Mouse (Mus musculus) lung, postnatal 14 days (tissue): ENCODE data around the gene Fam107b.
"Not testable (repeated sequence)": the region's sequence is repeated elsewhere in the genome, so short reads cannot be mapped to it uniquely, and the experiment has no call there.

Experiments used
- DNase-seq: peaks from one replicate; pipeline ENCODE4 v3.0.0; 2021

Gene Fam107b

DNA sequence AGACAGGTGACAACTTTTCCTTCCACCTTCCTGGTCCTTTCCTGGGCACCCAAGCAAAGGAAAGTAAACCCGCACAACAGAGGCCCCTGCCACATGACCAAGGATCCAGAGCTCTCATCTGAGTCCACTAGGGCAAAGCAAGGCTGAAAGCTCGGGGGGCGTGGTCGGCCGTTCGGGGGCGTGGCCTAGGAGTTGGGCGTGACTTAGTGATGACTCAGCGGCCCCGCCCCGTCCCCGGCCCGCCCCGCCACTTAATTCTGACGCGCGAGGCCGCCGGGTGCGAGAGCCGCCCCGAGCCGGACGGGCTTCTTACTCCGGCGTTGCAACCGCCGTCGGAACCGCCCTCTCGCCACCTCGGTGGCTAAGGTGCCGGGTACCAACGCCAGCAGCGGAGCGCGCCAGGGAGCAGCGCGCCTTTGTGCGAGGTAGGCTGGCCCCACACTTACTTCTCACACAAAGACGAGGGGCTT lies 143.0 kb downstream of the Fam107b start:
- peak; percentile 98 for DNase-seq

DNA sequence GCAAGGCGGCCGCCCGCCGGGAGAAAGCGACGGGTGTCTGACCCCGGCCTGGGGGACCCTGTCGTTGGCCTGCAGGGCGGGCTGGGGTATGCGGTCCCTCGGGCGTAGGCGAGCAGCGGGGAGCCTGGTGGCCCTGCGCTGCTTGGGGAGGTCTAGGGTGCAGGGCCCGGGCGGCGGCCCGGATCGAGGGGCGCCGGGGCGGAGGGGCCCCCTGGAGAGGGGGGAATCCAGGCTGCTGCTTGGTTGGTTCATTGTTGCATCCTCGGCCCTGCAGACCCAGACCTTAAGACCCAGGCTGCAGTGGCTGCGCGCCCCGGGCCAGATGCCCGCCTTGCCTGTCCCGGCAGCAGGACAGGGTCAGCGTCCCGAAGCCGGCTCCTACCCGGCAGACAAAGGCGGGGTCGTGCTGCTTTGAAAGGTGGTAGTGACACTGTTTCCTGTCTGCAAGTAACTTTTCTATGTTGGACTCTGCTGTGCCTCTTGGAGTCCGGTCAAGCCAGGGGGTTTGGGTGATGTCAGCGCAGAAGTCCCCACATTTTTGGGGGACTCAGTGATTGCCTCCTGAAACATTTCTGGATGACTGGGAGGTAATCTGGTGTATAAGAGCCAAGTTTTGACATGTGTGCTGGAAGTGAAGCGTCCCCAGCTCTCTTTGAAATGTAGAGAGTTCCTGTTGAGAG lies 143.5 kb downstream of the Fam107b start:
- peak; percentile 38 for DNase-seq

DNA sequence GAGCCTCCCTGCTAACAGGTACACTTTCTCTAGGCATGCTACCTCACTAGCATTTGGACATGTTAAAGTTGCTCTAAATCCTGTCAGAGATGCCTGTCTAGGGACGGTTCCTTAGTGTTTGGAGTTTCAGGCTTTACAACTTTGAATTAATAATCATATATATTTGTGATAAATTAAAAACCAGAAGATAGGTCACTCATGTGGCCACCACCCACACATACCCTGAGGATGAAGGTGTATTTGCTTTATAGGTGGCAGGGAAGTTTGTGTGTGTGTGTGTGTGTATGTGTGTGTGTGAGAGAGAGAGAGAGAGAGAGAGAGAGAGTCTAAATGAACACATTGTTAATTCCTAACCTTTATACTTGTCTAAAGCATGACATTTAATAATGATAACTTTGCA lies 144.2 kb downstream of the Fam107b start:
- DNase-seq: no peak

DNA sequence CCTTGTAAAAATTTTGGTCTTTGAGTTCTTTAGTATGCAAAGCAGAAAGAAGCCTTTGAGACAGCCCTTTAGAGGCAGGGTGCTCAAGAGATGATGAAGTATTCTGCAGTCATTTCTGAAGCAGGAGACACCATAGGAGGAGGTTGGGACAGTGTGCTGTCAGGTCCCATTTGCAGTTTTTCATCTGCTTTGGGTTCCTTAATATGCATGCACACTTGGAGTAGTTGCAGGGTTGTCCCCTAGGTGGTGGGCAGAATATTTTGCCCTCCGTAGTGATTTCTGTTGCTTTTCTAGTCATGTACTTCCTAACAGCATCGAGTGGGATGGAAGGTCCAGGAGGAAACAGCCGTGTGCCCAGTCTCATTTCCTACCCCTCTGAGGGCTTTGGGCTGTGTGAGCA lies 145.1 kb downstream of the Fam107b start:
- DNase-seq: no peak

DNA sequence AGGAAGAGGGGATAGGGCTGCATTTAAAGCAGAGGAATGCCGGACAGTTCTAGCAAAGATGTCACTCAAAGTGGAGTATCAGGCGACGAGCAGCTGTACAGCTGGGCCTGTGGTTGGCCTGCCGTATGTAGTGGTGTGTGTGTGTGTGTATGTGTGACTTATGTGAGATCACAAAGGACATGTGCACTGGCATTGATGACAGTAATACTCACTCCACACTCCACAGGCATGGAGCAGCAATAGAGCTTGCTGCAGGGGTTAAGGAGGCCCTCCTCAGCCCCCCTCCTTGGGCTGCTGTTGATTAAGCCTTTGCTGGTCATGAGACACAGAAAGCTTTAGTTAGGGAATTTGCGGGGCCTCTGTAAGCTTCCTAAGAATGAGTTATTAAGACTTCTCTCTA lies 147.0 kb downstream of the Fam107b start:
- DNase-seq: no peak

DNA sequence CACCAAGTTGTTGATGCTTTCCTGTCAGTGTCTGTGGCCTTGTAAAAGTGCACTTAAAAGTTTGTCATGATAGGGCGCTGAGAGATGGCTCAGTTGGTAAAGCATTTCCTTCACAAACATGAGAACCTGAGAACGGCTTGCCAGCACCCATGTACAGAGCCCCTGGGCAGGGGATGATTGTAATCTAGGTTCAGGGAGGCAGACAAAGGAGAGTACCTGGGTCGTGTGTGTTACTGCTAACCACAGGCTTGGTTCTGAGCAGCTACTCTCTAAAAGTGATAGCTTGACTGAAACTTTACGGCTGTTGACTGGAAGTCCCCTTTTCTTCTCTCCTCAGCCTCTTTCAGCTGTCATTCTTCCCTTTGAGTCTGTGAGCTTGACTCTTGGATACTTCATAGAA lies 147.6 kb downstream of the Fam107b start:
- DNase-seq: no peak

DNA sequence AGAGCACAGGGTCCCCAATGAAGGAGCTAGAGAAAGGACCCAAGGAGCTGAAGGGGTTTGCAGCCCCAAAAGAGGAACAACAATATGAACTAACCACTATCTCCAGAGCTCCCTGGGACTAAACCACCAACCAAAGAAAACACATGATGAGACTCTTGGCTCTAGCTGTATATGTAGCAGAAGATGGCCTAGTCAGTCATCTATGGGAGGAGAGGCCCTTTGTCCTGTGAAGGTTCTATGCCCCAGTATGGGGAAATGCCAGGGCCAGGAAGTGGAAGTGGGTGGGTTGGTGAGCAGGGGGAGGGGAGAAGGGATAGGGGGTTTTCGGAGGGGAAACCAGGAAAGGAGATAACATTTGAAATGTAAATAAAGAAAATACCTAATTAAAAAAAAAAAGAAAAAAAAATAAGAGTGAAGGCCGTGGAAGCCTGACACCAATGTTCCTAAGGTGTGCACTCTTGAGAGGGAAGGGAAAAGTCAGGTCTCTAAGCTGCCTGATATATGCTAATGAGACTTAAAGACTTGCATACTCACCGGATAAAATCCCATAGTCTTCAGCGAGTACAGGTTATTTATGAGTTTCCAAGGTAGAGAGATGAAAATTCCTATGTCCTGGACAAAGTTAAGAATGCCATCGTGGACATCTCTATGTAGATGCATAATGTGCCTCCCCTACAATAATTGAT lies 149.3 kb downstream of the Fam107b start:
- DNase-seq: not testable (repeated sequence)

DNA sequence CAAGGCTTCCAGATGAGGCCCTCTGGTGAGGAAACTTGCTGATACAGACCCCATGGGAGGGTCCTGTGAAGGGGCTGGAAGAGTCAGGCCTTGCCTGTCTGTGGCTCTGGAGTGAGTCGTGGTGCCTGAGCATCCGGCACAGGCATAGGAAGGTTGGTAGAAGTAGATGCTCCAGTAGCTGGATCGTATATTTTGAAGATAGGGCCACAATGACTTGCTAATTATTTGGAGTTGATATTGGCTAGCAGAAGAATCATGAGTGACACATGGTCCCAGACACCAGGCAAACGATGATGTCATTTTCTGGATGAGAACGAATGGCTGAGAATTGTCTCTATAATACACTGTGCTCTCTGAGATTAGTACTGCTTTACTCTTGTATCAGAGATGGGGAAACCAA lies 150.8 kb downstream of the Fam107b start:
- no peak for DNase-seq

DNA sequence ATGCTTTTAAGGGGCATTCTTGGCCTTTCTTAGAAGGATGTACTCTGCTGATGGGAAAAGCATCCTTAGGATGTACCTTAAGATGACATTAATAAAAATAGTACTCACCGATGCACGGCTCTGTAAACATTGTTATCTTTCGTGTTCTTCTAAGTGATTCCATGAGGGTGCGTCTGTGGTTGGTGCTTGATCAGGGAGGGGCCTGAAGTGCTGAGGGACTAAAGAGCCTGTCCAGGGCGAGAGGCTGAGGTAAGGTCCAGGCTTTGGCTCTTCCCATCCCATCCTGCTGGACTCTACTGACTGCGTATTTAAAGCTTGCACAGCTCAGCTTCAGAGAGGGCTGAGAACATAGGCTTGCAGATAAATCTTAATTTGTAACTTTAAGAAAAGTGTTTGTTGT lies 151.7 kb downstream of the Fam107b start:
- no peak for DNase-seq

DNA sequence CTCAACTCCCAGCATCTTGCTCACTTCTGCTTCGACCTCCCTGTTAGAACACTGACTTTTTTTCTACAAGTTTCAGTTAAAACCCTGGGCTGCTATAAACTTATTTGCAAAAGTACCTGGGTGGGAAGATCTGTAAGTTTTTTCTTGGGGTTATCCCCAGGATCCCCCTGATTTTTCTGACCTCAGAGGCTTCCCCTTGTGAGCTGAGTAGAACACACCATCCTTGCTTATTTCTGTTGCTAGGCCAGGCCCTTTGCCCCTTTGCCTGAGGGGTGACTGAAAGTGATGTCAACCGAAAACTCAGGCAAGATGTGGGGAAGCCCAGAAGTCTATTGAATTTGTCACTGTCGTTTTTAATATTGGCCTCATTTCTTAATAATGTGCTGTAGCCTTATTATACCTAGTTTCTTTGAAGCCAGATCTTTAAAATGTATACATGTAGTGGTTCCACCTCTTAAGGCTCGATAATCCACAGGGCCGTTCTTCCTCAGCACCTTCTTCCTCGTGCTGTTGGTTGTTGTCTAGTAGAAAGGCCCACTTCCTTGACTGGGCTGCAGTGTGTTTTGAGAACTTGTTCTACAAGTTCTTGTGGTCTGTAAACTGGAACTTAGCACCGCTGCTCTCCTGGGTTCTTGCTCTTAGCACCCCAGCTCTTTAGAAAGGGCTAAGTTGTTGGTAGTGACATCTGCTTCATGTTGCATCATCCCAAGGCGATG lies 153.3 kb downstream of the Fam107b start:
- DNase-seq: no peak

DNA sequence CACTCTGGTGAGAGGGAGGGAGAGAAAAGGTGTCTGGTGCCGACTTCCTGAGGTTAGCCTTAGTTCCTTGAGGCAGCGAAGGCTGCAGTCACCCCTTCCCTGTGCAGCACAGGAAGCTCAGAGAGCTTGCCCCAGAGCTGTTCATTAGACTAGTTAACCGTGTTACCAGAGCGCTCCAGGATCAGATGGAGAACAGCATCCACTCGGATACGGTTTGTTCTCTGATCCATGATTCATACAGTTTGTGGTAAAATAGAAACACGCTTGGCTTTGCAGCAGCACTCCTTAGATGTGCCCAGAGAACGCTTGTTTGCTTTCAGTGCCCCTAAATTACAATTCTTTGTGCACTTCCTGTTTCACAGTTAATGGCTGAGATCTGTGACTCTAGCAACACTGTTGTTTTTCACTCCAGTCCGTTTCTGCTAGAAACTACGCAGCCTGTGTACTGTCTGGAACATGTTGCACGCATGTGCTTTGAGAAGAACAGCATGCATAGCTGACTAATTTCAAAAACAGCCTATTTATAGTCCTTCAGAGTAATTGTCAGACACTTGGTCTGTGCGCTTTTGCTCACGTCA lies 156.3 kb downstream of the Fam107b start:
- no peak for DNase-seq

DNA sequence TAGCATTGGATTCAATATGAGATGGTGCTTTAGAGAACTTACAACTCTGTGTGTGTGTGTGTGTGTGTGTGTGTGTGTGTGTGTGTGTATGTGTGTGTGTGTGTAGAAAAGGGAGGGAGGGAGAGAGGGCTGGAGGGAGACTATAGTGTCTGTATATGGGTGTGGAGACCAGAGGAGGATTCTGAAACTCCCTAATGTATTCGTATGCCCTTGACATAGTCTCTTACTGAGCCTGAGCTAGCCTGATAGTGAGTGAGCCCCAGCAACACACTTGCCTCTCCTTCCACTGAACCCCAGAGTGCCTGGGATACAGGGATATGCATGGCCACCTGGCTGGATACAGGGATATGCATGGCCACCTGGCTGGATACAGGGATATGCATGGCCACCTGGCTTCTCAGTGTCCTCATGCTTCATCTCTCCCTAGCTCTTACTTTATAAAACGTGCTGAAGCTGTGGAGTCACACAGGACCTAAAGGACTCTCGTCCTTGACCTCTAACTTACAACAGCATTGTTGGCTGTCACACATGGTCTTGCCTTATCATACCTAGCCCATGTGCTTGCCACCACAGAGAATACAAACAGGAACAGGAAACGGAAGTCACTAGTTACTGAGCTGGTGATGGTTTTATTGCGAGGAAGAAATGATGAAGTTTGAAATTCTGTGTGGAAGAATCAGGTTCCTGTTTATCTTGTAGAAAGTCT lies 157.1 kb downstream of the Fam107b start:
- no peak for DNase-seq

DNA sequence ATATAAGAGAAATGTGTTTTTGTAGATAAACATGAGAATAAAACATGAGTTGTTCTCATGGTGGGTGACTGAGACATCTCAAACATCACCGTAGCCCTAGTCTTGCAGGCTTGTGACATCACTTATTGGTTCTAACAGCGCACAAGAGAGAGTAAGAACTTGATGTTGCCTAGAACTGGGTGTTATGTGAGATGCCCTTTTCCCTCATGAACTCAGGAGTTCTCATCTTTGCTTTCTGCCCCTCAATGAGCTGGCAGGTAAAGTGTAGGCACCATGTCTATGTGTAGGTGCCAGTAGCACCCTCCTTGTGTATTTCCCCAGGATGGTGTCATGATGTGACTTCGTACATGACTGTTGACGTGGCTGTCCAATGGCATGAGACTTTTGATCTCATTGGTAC lies 157.8 kb downstream of the Fam107b start:
- no peak for DNase-seq

DNA sequence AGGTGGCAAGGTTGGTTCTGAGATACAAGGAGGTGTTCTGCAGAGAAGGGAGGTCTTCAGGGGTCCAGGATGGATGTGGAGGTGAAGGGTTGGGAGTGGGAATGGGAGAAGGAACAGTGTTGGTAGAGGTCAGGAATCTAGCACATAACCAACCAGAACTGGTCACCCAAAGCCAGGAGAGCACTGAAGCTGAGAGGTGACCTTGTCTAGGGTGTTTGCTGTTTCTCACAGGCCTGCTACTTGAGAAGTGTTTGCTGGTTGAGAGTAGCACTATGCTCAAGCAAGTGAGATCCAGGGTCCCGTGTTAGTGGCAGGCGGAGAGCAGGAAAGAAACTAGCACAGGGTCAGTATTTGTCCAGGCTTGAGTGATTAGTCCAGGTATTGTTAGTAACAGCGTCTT lies 159.3 kb downstream of the Fam107b start:
- DNase-seq: no peak

DNA sequence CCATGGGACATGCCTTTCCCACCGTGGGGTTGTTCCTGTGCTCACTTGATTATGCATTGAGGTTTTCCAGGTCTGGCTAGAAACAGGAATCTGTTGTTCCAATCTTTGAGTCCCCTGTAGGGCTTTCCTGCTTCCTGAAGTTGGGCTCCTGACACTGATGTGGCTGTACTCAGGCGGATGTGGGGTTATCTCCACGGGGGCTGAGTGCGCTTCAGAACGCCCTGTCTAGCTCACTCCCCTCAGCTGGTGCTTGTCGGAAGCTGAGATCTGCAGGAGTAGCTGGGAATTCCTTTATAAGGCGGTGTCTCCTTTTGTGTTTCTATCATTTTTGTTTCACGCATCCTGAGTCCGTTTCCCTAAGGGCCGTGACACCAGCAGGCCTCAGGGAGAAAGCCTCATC lies 160.5 kb downstream of the Fam107b start:
- DNase-seq: no peak

DNA sequence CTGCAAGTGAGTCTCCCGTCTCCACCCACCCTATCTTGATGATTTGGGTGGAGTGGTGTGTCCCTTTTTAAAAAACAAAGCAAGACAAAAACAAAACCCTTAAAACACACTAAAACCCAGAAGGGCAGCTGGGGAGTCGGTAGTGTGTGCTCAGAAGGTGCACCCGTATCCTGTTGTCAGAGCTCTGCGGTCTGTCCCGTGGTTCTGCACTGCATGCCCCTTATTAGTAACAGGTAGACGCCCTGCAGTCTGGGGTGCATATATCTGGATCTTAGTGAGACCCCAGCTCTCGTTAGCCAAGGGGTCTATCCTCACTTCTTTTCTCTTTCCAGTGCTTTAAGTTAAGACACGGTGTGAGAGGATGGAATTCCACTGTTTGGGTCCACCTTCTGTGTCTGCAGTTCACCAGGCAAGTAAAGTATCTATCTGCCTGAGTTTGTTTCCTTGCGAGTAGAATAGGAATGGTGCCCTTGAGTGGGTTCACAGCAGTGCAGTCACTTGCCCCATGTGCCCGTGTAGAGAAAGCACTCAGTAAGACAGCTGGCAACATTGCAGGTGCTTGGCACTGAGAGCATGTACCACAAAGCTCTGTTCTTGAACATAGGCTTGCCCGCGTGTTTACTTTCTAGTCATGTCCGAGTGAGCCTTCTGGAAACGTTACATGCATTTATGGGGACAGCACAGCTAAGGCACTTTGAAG lies 161.2 kb downstream of the Fam107b start:
- DNase-seq: no peak

DNA sequence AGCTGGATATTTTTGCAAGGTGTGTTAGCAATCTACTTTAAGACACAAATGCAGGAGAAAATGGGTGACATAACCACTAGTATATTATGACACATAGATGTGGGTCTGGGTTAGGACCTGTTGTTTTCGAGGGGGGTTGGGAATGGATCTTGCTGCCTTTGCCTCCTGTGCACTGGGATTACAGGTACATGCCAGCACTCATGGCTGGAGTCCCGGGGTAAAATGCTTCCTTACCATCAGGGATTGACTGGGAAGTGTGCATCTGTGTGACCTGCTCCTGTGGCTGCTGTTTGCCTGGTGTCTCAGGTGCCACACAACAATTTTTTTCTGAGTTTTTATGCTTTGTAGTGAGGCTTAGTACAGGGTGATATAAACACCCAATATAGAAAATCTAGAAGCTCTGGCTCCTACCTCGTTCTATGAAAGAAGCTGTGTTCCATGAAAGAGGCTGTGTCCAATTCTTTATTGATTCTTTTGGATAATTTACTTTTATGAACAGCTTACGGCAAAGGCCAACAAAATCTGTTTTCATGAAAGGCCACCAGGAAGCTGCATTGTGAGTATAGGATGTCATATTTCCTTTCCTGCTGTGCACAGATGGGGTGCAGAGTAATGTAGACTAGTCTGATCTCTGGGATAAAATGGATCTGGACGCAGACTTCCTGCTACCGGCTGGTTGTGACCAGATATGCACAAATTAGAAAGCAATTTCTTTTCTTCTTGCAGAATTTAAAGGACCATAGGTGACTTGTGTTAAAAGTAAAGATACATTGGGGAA lies 167.8 kb downstream of the Fam107b start:
- no peak for DNase-seq

DNA sequence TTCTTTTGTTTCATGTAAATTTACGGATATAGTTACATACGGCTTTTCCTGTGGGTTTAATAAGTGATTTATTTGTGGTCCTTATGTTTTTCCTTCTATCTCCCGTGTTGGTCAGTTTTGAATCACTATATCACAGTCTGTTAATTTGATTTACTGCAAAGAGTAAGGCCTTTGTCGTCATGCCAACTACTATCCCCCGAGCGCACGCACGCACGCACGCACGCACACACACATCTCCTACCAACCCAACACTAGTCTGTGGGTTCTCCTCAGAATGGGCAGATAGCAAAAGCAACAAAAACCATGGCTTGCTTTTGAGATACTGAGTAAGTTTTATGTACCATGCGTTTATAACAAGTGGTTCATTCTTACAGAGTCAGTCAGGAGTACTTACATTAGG lies 168.4 kb downstream of the Fam107b start:
- DNase-seq: no peak

DNA sequence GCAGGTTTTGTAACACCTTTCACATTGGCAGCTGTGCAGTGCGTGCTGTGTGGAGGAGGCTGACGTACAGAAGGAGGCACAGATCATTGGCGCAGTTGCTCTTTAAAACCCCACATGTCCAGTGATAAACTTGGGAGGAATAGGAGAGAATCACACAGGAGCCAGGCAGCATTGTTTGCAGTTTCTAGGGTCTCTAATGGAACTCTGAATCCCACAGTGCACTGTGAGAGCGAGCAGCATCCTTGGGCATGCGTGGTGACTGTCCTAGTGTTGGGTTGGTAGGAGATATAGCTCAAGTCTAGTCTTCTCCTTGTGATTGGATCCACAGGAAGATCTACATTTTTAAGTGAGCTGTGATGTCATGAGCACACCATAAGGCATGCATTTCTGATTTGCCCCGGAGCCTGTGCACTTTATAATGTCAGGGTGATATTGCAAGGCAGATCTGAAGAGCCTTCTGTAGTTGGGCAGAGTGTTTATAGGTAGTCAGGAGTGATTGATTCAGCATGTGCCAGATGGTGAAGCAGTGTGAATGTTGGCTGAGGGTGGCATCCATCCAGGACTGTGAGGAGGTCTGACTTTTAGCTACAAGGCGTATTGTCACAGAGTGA lies 169.2 kb downstream of the Fam107b start:
- DNase-seq: no peak

DNA sequence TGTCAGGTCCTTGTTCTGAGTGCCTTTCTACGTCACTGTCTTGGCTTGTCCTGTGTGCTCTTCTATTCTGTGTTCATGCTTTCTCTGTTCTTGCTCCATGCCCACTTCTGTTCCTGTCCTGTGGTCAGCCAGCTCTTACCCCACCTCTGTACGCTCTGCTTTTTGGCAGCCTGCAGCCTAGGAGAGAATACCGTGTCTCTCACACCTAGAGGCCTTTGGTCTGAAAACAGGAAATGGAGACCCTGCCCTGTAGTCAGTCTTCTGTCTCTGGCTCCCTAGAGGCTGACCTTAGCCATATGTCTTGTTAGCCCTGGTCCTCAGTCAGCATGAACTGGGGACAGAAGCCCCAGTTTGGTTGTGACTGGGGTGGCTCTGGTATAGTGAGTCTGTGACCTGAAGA lies 170.0 kb downstream of the Fam107b start:
- DNase-seq: no peak

DNA sequence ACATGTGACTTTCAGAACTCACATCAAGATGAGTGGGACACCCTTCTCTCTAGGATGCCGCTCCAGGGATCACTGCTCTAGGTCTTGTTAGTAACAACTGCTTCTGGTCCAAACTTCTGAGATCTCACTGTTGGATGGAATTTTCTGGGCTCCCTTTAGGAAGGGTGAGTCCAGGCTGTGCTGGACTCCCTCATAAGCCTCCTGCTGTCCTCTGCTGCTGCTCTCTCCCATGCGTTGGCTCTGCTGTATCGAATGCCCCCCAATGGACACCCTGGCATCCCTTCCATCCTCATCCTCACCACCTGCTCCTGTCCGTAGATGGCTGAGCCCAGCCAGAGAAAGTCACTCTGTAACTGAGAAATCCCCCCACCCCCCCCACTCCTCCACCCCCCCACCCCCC lies 170.4 kb downstream of the Fam107b start:
- DNase-seq: no peak
